12 mouse cellular contexts compared by ENCODE assay signal in genomic region chr4:134869068-134869730, GRCm38 (mm10). TPM values are rescaled to one million over a fixed set of nuclear protein-coding genes. Genes with fewer than 3 reads are reported as not detected.
A peak's percentile ranks its signal among the peaks of the same experiment; 100 is the strongest.
DNase-seq lines count a peak whose midpoint lies in the region; ATAC-seq and TF ChIP-seq lines count a peak whose summit lies in the region.
"Had no signal": no experiment of that assay in that cellular context is flagged by ENCODE, and none has a peak within 500 bp of the region (broad histone marks: within the 10 kb centered on the region; RNA-seq: fewer than 3 reads in every experiment).

No protein-coding gene starts in this region.

- H3K27me3 ChIP-seq in lung, embryonic 16.5 days (ENCODE audit: control insufficient read depth, insufficient read depth, low read depth, low read length) = peaks cover 5% of the 10 kb centered on the region; the same call in 1 of the 2 replicates
- peaks cover 50% of the 10 kb centered on the region for H3K27me3 ChIP-seq in limb, embryonic 10.5 days (ENCODE audit: low read depth, poor library complexity, severe bottlenecking)

- WGBS in lung, embryonic 16.5 days = 9% methylated on average over 16 of the region's 16 CpGs
- WGBS in limb, embryonic 10.5 days = 11% methylated on average over 16 of the region's 16 CpGs

- peak; percentile 26 for DNase-seq in embryo, embryonic 10 days (ENCODE audit: low spot score)
- no peak for DNase-seq in embryo, embryonic 10.5 days (ENCODE audit: low spot score)
- DNase-seq in lung, postnatal 14 days = no peak
- DNase-seq in limb, embryonic 10.5 days (ENCODE audit: low spot score) = peak; percentile 47
- peak; percentile 85 to 89 for DNase-seq in spleen, postnatal 4 days (ENCODE audit: low spot score in 2 of 2)
- no peak for DNase-seq in gastrocnemius, adult 2 months
- no peak for DNase-seq in left cerebral cortex, postnatal 36 days (ENCODE audit: low spot score in 2 of 2)
- DNase-seq: lung, adult 18-20 months; retina, postnatal 1 day had no signal

- H3K9me3 ChIP-seq in lung, embryonic 16.5 days (ENCODE audit: control insufficient read depth, low read length) = no peaks in the 10 kb centered on the region
- H3K9me3 ChIP-seq in limb, embryonic 10.5 days (replicated peaks) = no peaks in the 10 kb centered on the region
- H3K9me3 ChIP-seq: hindbrain, embryonic 15.5 days had no signal

- no peak for TF ChIP-seq CTCF in gastrocnemius, adult 2 months (IDR thresholded peaks at IDR 0.05)

- H3K4me3 ChIP-seq in lung, embryonic 16.5 days (ENCODE audit: low read length) = no peak overlapping the region
- peak overlapping the region; percentile 32 for H3K4me3 ChIP-seq in limb, embryonic 10.5 days
- H3K4me3 ChIP-seq in gastrocnemius, adult 2 months = no peak overlapping the region
- H3K4me3 ChIP-seq: hindbrain, embryonic 15.5 days had no signal

- no peaks in the 10 kb centered on the region for H3K36me3 ChIP-seq in lung, embryonic 16.5 days (ENCODE audit: control insufficient read depth, insufficient read depth, low read length)
- no peaks in the 10 kb centered on the region for H3K36me3 ChIP-seq in limb, embryonic 10.5 days
- H3K36me3 ChIP-seq: hindbrain, embryonic 15.5 days had no signal

- ATAC-seq in lung, embryonic 16.5 days (ENCODE audit: low read depth) = peak; percentile 27; the same call in 1 of the 2 replicates
- ATAC-seq: activated CD4-positive, CD25-positive, alpha-beta regulatory T cell, adult 4 months had no signal

- H3K4me2 ChIP-seq in lung, embryonic 16.5 days (ENCODE audit: low read depth, low read length) = 0 out of 2 replicates have a peak overlapping the region, but pooled peaks have one; percentile 22
- H3K4me2 ChIP-seq: hindbrain, embryonic 15.5 days had no signal

- intact Hi-C loops in gastrocnemius, adult 2 months (cut with DNase I) = no loop called here
- intact Hi-C loops in left cerebral cortex, postnatal 36 days (cut with DNase I) = no loop called here

- H3K9ac ChIP-seq in lung, embryonic 16.5 days (ENCODE audit: low read length) = peak overlapping the region; percentile 30
- H3K9ac ChIP-seq: hindbrain, embryonic 15.5 days had no signal

- no peak overlapping the region for H3K27ac ChIP-seq in lung, embryonic 16.5 days (ENCODE audit: low read length)
- H3K27ac ChIP-seq in limb, embryonic 10.5 days = 0 out of 2 replicates have a peak overlapping the region, but pooled peaks have one; percentile 38
- H3K27ac ChIP-seq in gastrocnemius, adult 2 months = no peak overlapping the region
- H3K27ac ChIP-seq: hindbrain, embryonic 15.5 days had no signal

- 0 out of 2 replicates have a peak, but pooled peaks cover 6% of the 10 kb centered on the region for H3K4me1 ChIP-seq in lung, embryonic 16.5 days (replicated peaks; ENCODE audit: control insufficient read depth, insufficient read depth, low read length)
- H3K4me1 ChIP-seq in limb, embryonic 10.5 days = peaks cover 22% of the 10 kb centered on the region
- H3K4me1 ChIP-seq: hindbrain, embryonic 15.5 days had no signal

RNA-seq across cellular contexts. Expression of gene Rhd, which starts 4.9 kb away (rescaled TPM):
- 2.0 and 6.2 TPM in 2 replicates for polyA plus RNA-seq in lung, embryonic 16.5 days (2015; fragmentation: Nextera tagmentation; extraction: Ambion mirVana)
- 9.7 and 9.8 TPM in 2 replicates for polyA plus RNA-seq in limb, embryonic 10.5 days (2016; fragmentation: Nextera tagmentation; extraction: Ambion mirVana)
- total RNA-seq in gastrocnemius, adult 2 months (2021) = not detected
- not detected for total RNA-seq in left cerebral cortex, postnatal 36 days (2021)

RNA-seq across cellular contexts. Expression of gene Maco1, which starts 16.1 kb away (rescaled TPM):
- polyA plus RNA-seq in lung, embryonic 16.5 days (2015; fragmentation: Nextera tagmentation; extraction: Ambion mirVana) = 35.9 and 36.3 TPM in 2 replicates
- polyA plus RNA-seq in limb, embryonic 10.5 days (2016; fragmentation: Nextera tagmentation; extraction: Ambion mirVana) = 38.1 and 48.2 TPM in 2 replicates
- total RNA-seq in gastrocnemius, adult 2 months (2021) = 10 to 100 TPM; 15.1 to 20.4 TPM
- total RNA-seq in left cerebral cortex, postnatal 36 days (2021) = 10 to 100 TPM; 49.7 to 56.6 TPM

RNA-seq across cellular contexts. Expression of gene Tmem50a, which starts 45.6 kb away (rescaled TPM):
- 188 and 193 TPM in 2 replicates for polyA plus RNA-seq in lung, embryonic 16.5 days (2015; fragmentation: Nextera tagmentation; extraction: Ambion mirVana)
- polyA plus RNA-seq in limb, embryonic 10.5 days (2016; fragmentation: Nextera tagmentation; extraction: Ambion mirVana) = 129 and 133 TPM in 2 replicates
- 10 to 100 TPM; 27.8 to 30.9 TPM for total RNA-seq in gastrocnemius, adult 2 months (2021)
- total RNA-seq in left cerebral cortex, postnatal 36 days (2021) = 100 to 1,000 TPM; 116 to 138 TPM

RNA-seq across cellular contexts. Expression of gene Rsrp1, which starts 54.2 kb away (rescaled TPM):
- polyA plus RNA-seq in lung, embryonic 16.5 days (2015; fragmentation: Nextera tagmentation; extraction: Ambion mirVana) = 454 and 489 TPM in 2 replicates
- 299 and 383 TPM in 2 replicates for polyA plus RNA-seq in limb, embryonic 10.5 days (2016; fragmentation: Nextera tagmentation; extraction: Ambion mirVana)
- 100 to 1,000 TPM; 221 to 234 TPM for total RNA-seq in gastrocnemius, adult 2 months (2021)
- 100 to 1,000 TPM; 258 to 266 TPM for total RNA-seq in left cerebral cortex, postnatal 36 days (2021)

Comparison
In these comparisons a context has a peak if more than half of its experiments do, and no peak if none do; other contexts are left out.
1. DNase-seq: peak in embryo, embryonic 10 days (single experiment), limb, embryonic 10.5 days (single experiment) and spleen, postnatal 4 days (2 of 2); none in embryo, embryonic 10.5 days (single experiment), lung, postnatal 14 days (single experiment), gastrocnemius, adult 2 months (single experiment) and left cerebral cortex, postnatal 36 days (0 of 2).